Mouse (Mus musculus) MEL (cell line): ENCODE measurements around the gene Chd1l. TPM values are rescaled to one million over a fixed set of nuclear protein-coding genes. Genes with fewer than 3 reads are reported as not detected.

Experiments
- DNase-seq: peaks from one replicate; pipeline ENCODE4 v3.0.0; 2011; ENCODE audit warnings: low read depth, low spot score
- H3K27ac ChIP-seq: 2 replicates; pipeline ENCODE4 v1.5.1; 2012; ENCODE audit warnings: low read depth, mild to moderate bottlenecking, control low read depth, low read length, moderate library complexity; ENCODE audit not compliant: control insufficient read depth
- H3K27me3 ChIP-seq, 2 experiments: fragments of 150-350 bp in 1 of 2; sonication (generic) in 1 of 2; 2 replicates each; pipeline ENCODE4 v1.6.1; 2012; ENCODE audit warnings: low read length in 2 of 2, mild to moderate bottlenecking in 2 of 2, improper control_type of control experiment in 1 of 2, moderate library complexity in 1 of 2; ENCODE audit not compliant: insufficient read depth in 2 of 2, control insufficient read depth in 1 of 2
- H3K36me3 ChIP-seq, 2 experiments: 2 replicates each; pipeline ENCODE4 v1.6.1; 2012 to 2014; ENCODE audit warnings: low read length in 2 of 2, improper control_type of control experiment in 1 of 2, inconsistent platforms in 1 of 2, mild to moderate bottlenecking in 1 of 2; ENCODE audit not compliant: insufficient read depth in 2 of 2, control insufficient read depth in 1 of 2
- H3K4me1 ChIP-seq, 2 experiments: fragments of 150-350 bp in 1 of 2; sonication (generic) in 1 of 2; 2 replicates each; pipeline ENCODE4 v1.6.1; 2012; ENCODE audit warnings: low read length in 2 of 2, improper control_type of control experiment in 1 of 2, mild to moderate bottlenecking in 1 of 2; ENCODE audit not compliant: insufficient read depth in 2 of 2, control insufficient read depth in 1 of 2
- H3K4me3 ChIP-seq, 2 experiments: fragments of 150-350 bp in 1 of 2; sonication (generic) in 1 of 2; 2 replicates each; pipeline ENCODE4 v1.5.1; 2012; ENCODE audit warnings: low read depth in 2 of 2, low read length in 2 of 2, mild to moderate bottlenecking in 2 of 2, moderate library complexity in 2 of 2, control low read depth in 1 of 2, improper control_type of control experiment in 1 of 2; ENCODE audit not compliant: control insufficient read depth in 1 of 2, insufficient read depth in 1 of 2
- H3K79me2 ChIP-seq: 2 replicates; pipeline ENCODE4 v1.6.1; 2012; ENCODE audit warnings: mild to moderate bottlenecking, low read length, moderate library complexity; ENCODE audit not compliant: control insufficient read depth, poor library complexity, insufficient read depth
- H3K9ac ChIP-seq: 2 replicates; pipeline ENCODE4 v1.6.1; 2012; ENCODE audit warnings: low read depth, mild to moderate bottlenecking, control low read depth, low read length, moderate library complexity; ENCODE audit not compliant: control insufficient read depth, poor library complexity, severe bottlenecking
- H3K9me3 ChIP-seq: fragments of 150-350 bp; sonication (generic); replicated peaks from 2 replicates; pipeline ENCODE4 v1.6.1; 2012; ENCODE audit warnings: mild to moderate bottlenecking, low read length, improper control_type of control experiment, moderate library complexity; ENCODE audit not compliant: insufficient read depth
- BHLHE40 ChIP-seq: IDR thresholded peaks from 2 replicates; pipeline ENCODE4 v1.6.1; 2012; ENCODE audit warnings: low read depth, mild to moderate bottlenecking, inconsistent platforms, low read length, improper control_type of control experiment, borderline replicate concordance
- CHD1 ChIP-seq: IDR thresholded peaks from 2 replicates; pipeline ENCODE4 v1.6.1; 2012; ENCODE audit warnings: low read depth, mild to moderate bottlenecking, inconsistent platforms, low read length, improper control_type of control experiment
- CHD2 ChIP-seq: IDR thresholded peaks from 2 replicates; pipeline ENCODE4 v1.6.1; 2011; ENCODE audit warnings: low read length, improper control_type of control experiment
- CTCF ChIP-seq, 3 experiments: IDR thresholded peaks in 2 of 3; conservative IDR thresholded peaks in 1 of 3; 2 replicates each; pipeline ENCODE4 v1.5.1; 2011 to 2012; ENCODE audit warnings: low read length in 3 of 3, low read depth in 2 of 3, mild to moderate bottlenecking in 2 of 3, improper control_type of control experiment in 1 of 3, inconsistent platforms in 1 of 3, mixed read lengths in 1 of 3, moderate library complexity in 1 of 3; ENCODE audit not compliant: control insufficient read depth in 1 of 3, insufficient read depth in 1 of 3, poor library complexity in 1 of 3, severe bottlenecking in 1 of 3
- ETS1 ChIP-seq: IDR thresholded peaks from 2 replicates; pipeline ENCODE4 v1.6.1; 2012; ENCODE audit warnings: low read depth, mild to moderate bottlenecking, inconsistent platforms, low read length, improper control_type of control experiment, moderate library complexity
- GABPA ChIP-seq: IDR thresholded peaks from 2 replicates; pipeline ENCODE4 v1.6.1; 2012; ENCODE audit warnings: low read depth, mild to moderate bottlenecking, inconsistent platforms, low read length, improper control_type of control experiment, moderate library complexity
- GATA1 ChIP-seq: IDR thresholded peaks from 2 replicates; pipeline ENCODE4 v1.6.1; 2011; ENCODE audit warnings: low read depth, low read length, improper control_type of control experiment
- HCFC1 ChIP-seq: IDR thresholded peaks from 2 replicates; pipeline ENCODE4 v1.6.1; 2012; ENCODE audit warnings: low read depth, mild to moderate bottlenecking, inconsistent platforms, low read length, improper control_type of control experiment, moderate library complexity
- MAX ChIP-seq: IDR thresholded peaks from 2 replicates; pipeline ENCODE4 v1.6.1; 2011; ENCODE audit warnings: low read length, improper control_type of control experiment
- MAZ ChIP-seq: IDR thresholded peaks from 2 replicates; pipeline ENCODE4 v1.6.1; 2012; ENCODE audit warnings: low read depth, mild to moderate bottlenecking, inconsistent platforms, low read length, improper control_type of control experiment
- MEF2A ChIP-seq: IDR thresholded peaks from 2 replicates; pipeline ENCODE4 v1.6.1; 2014; ENCODE audit warnings: low read depth, mild to moderate bottlenecking, inconsistent platforms, low read length, improper control_type of control experiment; ENCODE audit not compliant: poor library complexity, insufficient replicate concordance, severe bottlenecking; ENCODE audit errors: extremely low read depth
- MYC ChIP-seq: IDR thresholded peaks from 2 replicates; pipeline ENCODE4 v1.6.1; 2011; ENCODE audit warnings: low read depth, mild to moderate bottlenecking, low read length, improper control_type of control experiment, moderate library complexity
- NELFE ChIP-seq: IDR thresholded peaks from 2 replicates; pipeline ENCODE4 v1.6.1; 2011; ENCODE audit warnings: low read depth, low read length, improper control_type of control experiment
- NRF1 ChIP-seq: IDR thresholded peaks from 2 replicates; pipeline ENCODE4 v1.6.1; 2014; ENCODE audit warnings: low read depth, mild to moderate bottlenecking, inconsistent platforms, low read length, improper control_type of control experiment, moderate library complexity; ENCODE audit not compliant: poor library complexity, insufficient read depth, severe bottlenecking
- POLR2A ChIP-seq, 2 experiments: IDR thresholded peaks; 2 replicates each; pipeline ENCODE4 v1.6.1; 2011 to 2012; ENCODE audit warnings: low read length in 2 of 2, mild to moderate bottlenecking in 2 of 2, control low read depth in 1 of 2, improper control_type of control experiment in 1 of 2, low read depth in 1 of 2, moderate library complexity in 1 of 2; ENCODE audit not compliant: control insufficient read depth in 1 of 2, insufficient read depth in 1 of 2, poor library complexity in 1 of 2
- RAD21 ChIP-seq: IDR thresholded peaks from 2 replicates; pipeline ENCODE4 v1.6.1; 2011; ENCODE audit warnings: mild to moderate bottlenecking, low read depth, low read length, improper control_type of control experiment
- SIN3A ChIP-seq: IDR thresholded peaks from 2 replicates; pipeline ENCODE4 v1.6.1; 2012; ENCODE audit warnings: low read length, improper control_type of control experiment, inconsistent platforms
- SMC3 ChIP-seq: IDR thresholded peaks from 2 replicates; pipeline ENCODE4 v1.6.1; 2011; ENCODE audit warnings: low read depth, low read length, improper control_type of control experiment
- TAL1 ChIP-seq: IDR thresholded peaks from 2 replicates; pipeline ENCODE4 v1.6.1; 2012; ENCODE audit warnings: mild to moderate bottlenecking, inconsistent platforms, low read length, moderate library complexity, mixed read lengths
- TCF12 ChIP-seq: IDR thresholded peaks from 2 replicates; pipeline ENCODE4 v1.6.1; 2014; ENCODE audit warnings: low read depth, mild to moderate bottlenecking, inconsistent platforms, low read length, improper control_type of control experiment, moderate library complexity
- UBTF ChIP-seq: IDR thresholded peaks from 2 replicates; pipeline ENCODE4 v1.6.1; 2012; ENCODE audit warnings: low read depth, mild to moderate bottlenecking, inconsistent platforms, low read length, improper control_type of control experiment, moderate library complexity, borderline replicate concordance; ENCODE audit not compliant: insufficient read depth
- USF1 ChIP-seq: IDR thresholded peaks from 2 replicates; pipeline ENCODE4 v1.6.1; 2014; ENCODE audit warnings: low read depth, mild to moderate bottlenecking, inconsistent platforms, low read length, improper control_type of control experiment, moderate library complexity
- ZKSCAN1 ChIP-seq: IDR thresholded peaks from 2 replicates; pipeline ENCODE4 v1.6.1; 2012; ENCODE audit warnings: low read depth, mild to moderate bottlenecking, inconsistent platforms, low read length, improper control_type of control experiment, moderate library complexity
- ZMIZ1 ChIP-seq: IDR thresholded peaks from 2 replicates; pipeline ENCODE4 v1.6.1; 2012; ENCODE audit warnings: low read depth, mild to moderate bottlenecking, inconsistent platforms, low read length, improper control_type of control experiment, moderate library complexity
- ZNF384 ChIP-seq: IDR thresholded peaks from 2 replicates; pipeline ENCODE4 v1.6.1; 2012; ENCODE audit warnings: low read depth, mild to moderate bottlenecking, inconsistent platforms, low read length, improper control_type of control experiment
- polyA plus RNA-seq, 2 experiments: library from polyadenylated mRNA; stranded (reverse) in 1 of 2; unstranded in 1 of 2; fragments of >175 nt in 1 of 2; fragments of >200 nt in 1 of 2; gene quantifications; 2 replicates each; pipeline versions ENCODE4 v1.2.1 to v1.2.4; 2012; ENCODE audit warnings: low replicate concordance in 2 of 2, low read depth in 1 of 2; ENCODE audit not compliant: insufficient read length in 2 of 2, insufficient read depth in 1 of 2, missing spikeins in 1 of 2
- total RNA-seq: library from RNA; depleted of rRNA; stranded (reverse); fragments of 300-350 nt; gene quantifications from 2 replicates; pipeline ENCODE4 v1.2.3, GENCODE M21; 2012

Chd1l gene
- total and polyA plus RNA-seq, 3 experiments, result 59.1 to 70.5 TPM; not detected in 1

DNA sequence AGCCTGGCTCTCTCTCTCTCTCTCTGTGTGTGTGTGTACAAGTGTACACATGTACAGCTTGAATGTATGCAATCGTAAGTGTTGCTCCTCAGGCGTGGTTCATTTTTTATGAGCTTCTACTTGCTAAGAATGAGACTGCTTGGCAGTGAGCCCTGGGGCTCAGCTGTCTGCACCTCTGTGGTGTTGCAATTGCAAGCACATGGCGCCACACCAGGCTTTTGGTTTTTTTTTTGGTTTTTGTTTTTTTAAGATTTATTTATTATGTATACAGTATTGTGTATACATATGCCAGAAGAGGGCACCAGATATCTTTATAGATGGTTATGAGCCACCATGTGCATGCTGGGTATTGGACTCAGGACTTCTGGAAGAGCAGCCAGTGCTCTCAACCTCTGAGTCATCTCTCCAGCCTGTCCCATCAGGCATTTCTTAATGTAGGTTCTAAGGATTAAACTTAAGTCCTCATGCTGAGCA lies 24.3 kb upstream of the Chd1l start:
- no peaks in the 10 kb centered on the region for H3K9me3 ChIP-seq
- TF ChIP-seq CTCF (IDR thresholded peaks at IDR 0.05 in 2 of 3, conservative IDR thresholded peaks at IDR 0.05 in 1 of 3; ENCODE audit: control insufficient read depth in 1 of 3, insufficient read depth in 1 of 3, low read depth in 2 of 3, low read length in 3 of 3, poor library complexity in 1 of 3, severe bottlenecking in 1 of 3) (peak in 1 of 3 experiments; percentile 42; a peak in 2 of 6 replicates), RAD21 (peak; percentile 63), MAZ (no peak), ETS1 (0 out of 2 replicates have a peak, but pooled peaks have one; percentile 10), MYC (peak; percentile 57; the same call in 1 of the 2 replicates), NELFE (no peak), MAX (peak; percentile 59; the same call in 1 of the 2 replicates), ZNF384 (0 out of 2 replicates have a peak, but pooled peaks have one; percentile 56)
- TF ChIP-seq, all 39 proteins: peak for 6
- no peaks in the 10 kb centered on the region for H3K36me3 ChIP-seq
- H3K27ac ChIP-seq, result no peak overlapping the region
- peaks cover 11 to 28% of the 10 kb centered on the region in 2 experiments for H3K27me3 ChIP-seq
- H3K79me2 ChIP-seq, result no peaks in the 10 kb centered on the region
- H3K9ac ChIP-seq, result no peak overlapping the region
- peaks cover 0 to 2% of the 10 kb centered on the region in 2 experiments; a peak in 1 of 4 replicates for H3K4me1 ChIP-seq
- H3K4me3 ChIP-seq, result no peak overlapping the region
- peak; percentile 52 for DNase-seq

DNA sequence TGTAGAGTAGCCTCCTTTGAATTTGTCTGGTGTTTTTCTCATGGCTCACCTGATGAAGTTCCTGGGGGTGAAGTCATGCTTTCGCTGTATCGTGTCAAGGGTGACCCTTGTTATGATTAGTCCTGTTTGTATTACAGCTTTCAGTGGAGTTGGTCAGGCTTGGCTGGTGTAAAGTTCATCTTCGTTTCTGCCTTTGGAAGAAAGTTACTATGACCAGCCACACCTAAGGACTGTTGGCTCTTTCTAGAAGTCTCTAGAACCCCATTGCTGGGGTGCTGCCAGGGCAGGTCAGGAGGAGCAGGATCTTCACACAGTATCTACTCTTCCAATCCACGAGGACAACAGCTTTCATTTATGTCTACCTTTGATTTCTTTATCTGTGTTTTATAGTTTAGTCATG lies 23.5 kb upstream of the Chd1l start:
- Histone ChIP-seq H3K36me3 (peaks cover 0 to 3% of the 10 kb centered on the region in 2 experiments; a peak in 2 of 4 replicates), H3K4me1 (peaks cover 2 to 8% of the 10 kb centered on the region in 2 experiments; a peak in 2 of 4 replicates)
- no peak for DNase-seq
- TF ChIP-seq UBTF (no peak), GABPA (no peak), USF1 (no peak), BHLHE40 (no peak), SIN3A (no peak)
- TF ChIP-seq, all 39 proteins: peak for 0
- Histone ChIP-seq H3K27ac (no peak overlapping the region), H3K4me3 (no peak overlapping the region), H3K9ac (no peak overlapping the region), H3K27me3 (peaks cover 11 to 21% of the 10 kb centered on the region in 2 experiments), H3K9me3 (no peaks in the 10 kb centered on the region), H3K79me2 (no peaks in the 10 kb centered on the region)

DNA sequence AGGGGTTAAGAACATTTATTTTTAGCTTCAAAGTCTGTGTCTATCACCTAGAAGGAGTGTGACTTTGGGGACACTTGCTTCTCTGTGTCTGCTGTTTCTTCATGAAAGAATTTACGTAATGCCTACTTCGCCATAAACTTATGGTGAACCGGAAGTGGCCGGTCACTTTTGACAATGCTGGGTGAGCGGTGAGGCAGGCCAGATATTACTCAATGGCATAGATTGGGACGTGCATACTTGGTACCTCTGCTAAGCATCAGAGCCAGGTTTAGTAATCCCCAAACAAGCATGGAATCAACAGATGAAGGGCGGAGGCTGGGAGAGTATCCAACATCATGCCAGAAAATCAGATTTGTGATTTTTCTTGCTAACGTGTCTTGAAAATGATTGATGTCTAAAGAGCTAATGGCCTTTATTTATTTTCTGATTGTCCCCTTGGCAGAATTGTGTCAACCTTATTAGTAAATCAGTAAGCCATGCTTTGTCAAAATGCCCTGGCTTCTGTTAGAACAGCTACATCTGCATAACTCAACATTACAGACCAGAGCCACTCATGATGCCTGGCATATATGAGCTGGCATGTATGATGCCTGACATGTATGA lies 21.4 kb upstream of the Chd1l start:
- Histone ChIP-seq H3K27me3 (peaks cover 9 to 14% of the 10 kb centered on the region in 2 experiments), H3K9me3 (no peaks in the 10 kb centered on the region), H3K36me3 (peaks cover 0 to 6% of the 10 kb centered on the region in 2 experiments; a peak in 2 of 4 replicates), H3K9ac (no peak overlapping the region), H3K79me2 (no peaks in the 10 kb centered on the region), H3K4me3 (no peak overlapping the region), H3K27ac (no peak overlapping the region), H3K4me1 (peaks cover 2 to 12% of the 10 kb centered on the region in 2 experiments; a peak in 3 of 4 replicates)
- no peak for DNase-seq
- no peak for TF ChIP-seq MEF2A
- TF ChIP-seq TCF12, result no peak
- no peak for TF ChIP-seq SMC3
- TF ChIP-seq RAD21, result no peak
- TF ChIP-seq CHD2, result no peak
- no peak for TF ChIP-seq NRF1
- no peak for TF ChIP-seq ZKSCAN1
- no peak for TF ChIP-seq ZMIZ1
- TF ChIP-seq GATA1, result no peak
- no peak for TF ChIP-seq NELFE
- TF ChIP-seq TAL1, result no peak
- TF ChIP-seq CHD1, result no peak
- no peak for TF ChIP-seq HCFC1
- no peak for TF ChIP-seq POLR2A (IDR thresholded peaks at IDR 0.05; ENCODE audit: control insufficient read depth in 1 of 2, insufficient read depth in 1 of 2, low read depth in 1 of 2, low read length in 2 of 2, poor library complexity in 1 of 2)
